Mouse (Mus musculus): Measurements from ENCODE around the gene Hsd17b10. TPM values are rescaled to one million over a fixed set of nuclear protein-coding genes. Genes with fewer than 3 reads are reported as not detected.

Hsd17b10 gene
- 92.8 and 98.5 TPM in 2 replicates for total RNA-seq (2012; rRNA removed)
- total RNA-seq (2014; rRNA removed), result 82.1 and 87.8 TPM in 2 replicates
- 77.2 and 91.0 TPM in 2 replicates for polyA plus RNA-seq (2012; ENCODE audit: insufficient read length, low read depth)

GRCm38 (mm10) chrX:152001737-152002710, at the start of gene Hsd17b10:
TSS of gene Hsd17b10 (plus strand) at chrX:152001845.
- Histone ChIP-seq H3K9me3 (replicated peaks; ENCODE audit: low read length) (no peaks in the 10 kb centered on the region), H3K4me1 (ENCODE audit: control insufficient read depth in 1 of 2, insufficient read depth in 2 of 2) (peaks cover 0 to 2% of the 10 kb centered on the region in 2 experiments; a peak in 1 of 4 replicates), H3K4me2 (ENCODE audit: insufficient read depth, low read depth, poor library complexity, severe bottlenecking) (peak within 1 kb of the TSS; percentile 61), H3K36me3 (replicated peaks in 1 of 2; ENCODE audit: control insufficient read depth in 1 of 2, insufficient read depth in 1 of 2, low read length in 1 of 2) (peaks cover 6 to 37% of the 10 kb centered on the region in 2 experiments), H3K27me3 (replicated peaks) (no peaks in the 10 kb centered on the region), H3K27ac (ENCODE audit: insufficient read depth, low read depth) (no peak within 1 kb of the TSS), H3K9ac (ENCODE audit: insufficient read depth, low read depth) (peak within 1 kb of the TSS; percentile 76), H3K79me2 (replicated peaks; ENCODE audit: control insufficient read depth, extremely low read depth, insufficient read depth, poor library complexity, severe bottlenecking) (no peaks in the 10 kb centered on the region), H3K4me3 (replicated peaks in 1 of 3; ENCODE audit: low read depth in 2 of 3, low read length in 2 of 3, poor library complexity in 1 of 3) (peak within 1 kb of the TSS; percentile 60 to 84 (median 63))
- in situ Hi-C loops (cut with MboI; ENCODE audit: low pct_ligation_motif_present, low pct_unique_long_range_greater_than_20kb, low sequenced_read_pairs), result no loop called here
- TF ChIP-seq MAFK (IDR thresholded peaks at IDR 0.05; ENCODE audit: insufficient replicate concordance, low read length) (no peak), NELFE (IDR thresholded peaks at IDR 0.05; ENCODE audit: low read depth, low read length) (peak; percentile 52; the same call in 1 of the 2 replicates), MAZ (IDR thresholded peaks at IDR 0.05; ENCODE audit: low read depth, low read length) (0 out of 2 replicates have a peak, but pooled peaks have one; percentile 33), TCF12 (IDR thresholded peaks at IDR 0.05; ENCODE audit: low read depth, low read length) (peak; percentile 64), MXI1 (IDR thresholded peaks at IDR 0.05; ENCODE audit: low read depth, low read length) (peak; percentile 57; the same call in 1 of the 2 replicates), POLR2A (IDR thresholded peaks at IDR 0.05; ENCODE audit: low read depth, low read length) (peak; percentile 81), MYC (IDR thresholded peaks at IDR 0.05; ENCODE audit: low read depth, low read length) (no peak), ZC3H11A (IDR thresholded peaks at IDR 0.05; ENCODE audit: low read depth, low read length) (no peak), BHLHE40 (IDR thresholded peaks at IDR 0.05; ENCODE audit: low read depth, low read length) (no peak), SIN3A (IDR thresholded peaks at IDR 0.05; ENCODE audit: low read length) (peak; percentile 45; the same call in 1 of the 2 replicates), TBP (conservative IDR thresholded peaks at IDR 0.05; ENCODE audit: low read depth, low read length) (peak; percentile 69; the same call in 1 of the 2 replicates), NRF1 (IDR thresholded peaks at IDR 0.05; ENCODE audit: low read depth, low read length) (peak; percentile 44; the same call in 1 of the 2 replicates)
- DNase-seq (ENCODE audit: extremely low read depth), result peak; percentile 78
- dilution Hi-C loops (cut with MboI; ENCODE audit: extremely low pct_ligation_motif_present, extremely low pct_unique_long_range_greater_than_20kb, low sequenced_read_pairs), result no loop called here

GRCm38 (mm10) chrX:151999006-151999710, 2.5 kb upstream of the Hsd17b10 start:
- H3K4me2 ChIP-seq (ENCODE audit: insufficient read depth, low read depth, poor library complexity, severe bottlenecking), result no peak overlapping the region
- H3K9ac ChIP-seq (ENCODE audit: insufficient read depth, low read depth), result no peak overlapping the region
- peaks cover 0 to 2% of the 10 kb centered on the region in 2 experiments; a peak in 1 of 4 replicates for H3K4me1 ChIP-seq (ENCODE audit: control insufficient read depth in 1 of 2, insufficient read depth in 2 of 2)
- H3K27me3 ChIP-seq (replicated peaks), result no peaks in the 10 kb centered on the region
- H3K79me2 ChIP-seq (replicated peaks; ENCODE audit: control insufficient read depth, extremely low read depth, insufficient read depth, poor library complexity, severe bottlenecking), result no peaks in the 10 kb centered on the region
- no peak overlapping the region for H3K27ac ChIP-seq (ENCODE audit: insufficient read depth, low read depth)
- no peaks in the 10 kb centered on the region for H3K9me3 ChIP-seq (replicated peaks; ENCODE audit: low read length)
- TF ChIP-seq USF1 (IDR thresholded peaks at IDR 0.05; ENCODE audit: low read depth, low read length) (no peak), SIN3A (IDR thresholded peaks at IDR 0.05; ENCODE audit: low read length) (no peak)
- H3K4me3 ChIP-seq (replicated peaks in 1 of 3; ENCODE audit: low read depth in 2 of 3, low read length in 2 of 3, poor library complexity in 1 of 3), result no peak overlapping the region
- DNase-seq (ENCODE audit: extremely low read depth), result no peak
- H3K36me3 ChIP-seq (replicated peaks in 1 of 2; ENCODE audit: control insufficient read depth in 1 of 2, insufficient read depth in 1 of 2, low read length in 1 of 2), result peaks cover 6 to 10% of the 10 kb centered on the region in 2 experiments
- dilution Hi-C loops (cut with MboI; ENCODE audit: extremely low pct_ligation_motif_present, extremely low pct_unique_long_range_greater_than_20kb, low sequenced_read_pairs) (no loop called here), in situ Hi-C loops (cut with MboI; ENCODE audit: low pct_ligation_motif_present, low pct_unique_long_range_greater_than_20kb, low sequenced_read_pairs) (no loop called here)
